Mouse (Mus musculus) ovary, adult 10 weeks (tissue): ENCODE results near the gene Gm13277. TPM values are rescaled to one million over a fixed set of nuclear protein-coding genes. Genes with fewer than 3 reads are reported as not detected.

Experiments used
- polyA plus RNA-seq: library from polyadenylated mRNA; stranded (reverse); fragments of 350-450 nt; fragmentation: Illumina TruSeq; extraction: RNeasy Lipid Tissue Mini Kit (QIAGEN cat#74804); gene quantifications from one replicate; pipeline ENCODE4 v1.2.3, GENCODE M21; 2014

Gm13277 gene
- not detected for polyA plus RNA-seq

GRCm38 (mm10) chr4:88788402-88788801, at the start of gene Gm13277:
Gene Gm13277 (plus strand): TSS chr4:88788632.

GRCm38 (mm10) chr4:88754818-88755340, 33.6 kb upstream of the Gm13277 start, which contains the start of gene Gm13271:
Gene Gm13271 (plus strand): TSS chr4:88754868.

DNA sequence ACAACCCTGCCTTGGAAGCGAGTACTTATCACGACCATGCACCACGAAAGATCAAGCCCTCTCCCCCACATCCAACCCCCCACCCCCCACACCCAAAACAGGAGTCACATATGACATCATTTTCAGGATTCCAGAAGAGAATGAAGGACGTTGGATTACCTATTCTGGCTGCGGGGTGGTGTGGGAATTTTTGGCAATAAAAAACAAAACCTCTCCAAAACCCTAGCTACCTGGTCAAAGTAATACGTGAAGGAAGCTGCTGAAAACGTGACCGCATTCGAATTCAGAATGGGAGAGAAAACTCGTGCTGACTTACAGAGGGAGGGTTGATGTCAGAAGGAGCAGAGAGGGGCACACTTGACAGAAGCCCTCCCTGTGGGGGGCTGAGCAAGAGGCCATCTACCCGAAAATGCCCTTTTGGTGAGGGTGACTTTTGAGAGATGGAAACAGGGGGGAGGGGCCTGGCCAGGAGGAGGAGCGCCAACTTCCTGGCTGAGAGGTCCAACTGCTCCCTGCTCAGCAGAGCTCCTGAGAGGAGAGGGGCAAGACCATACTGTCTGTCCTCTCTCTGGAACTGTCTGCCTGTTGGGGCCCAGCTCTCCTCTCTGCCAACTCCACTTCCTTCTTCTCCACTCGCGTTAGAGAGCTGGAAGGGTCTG, 28.7 kb upstream of the Gm13277 start, which contains the start of gene Gm13283:
Gm13283 (plus strand) TSS at position 510 of the 659 bp plus-strand sequence.

GRCm38 (mm10) chr4:88773534-88773933, 14.9 kb upstream of the Gm13277 start, which contains the start of gene Gm13290:
Gene Gm13290 (plus strand): TSS chr4:88773834.

GRCm38 (mm10) chr4:88776622-88777021, 11.8 kb upstream of the Gm13277 start, which contains the start of gene Gm13289:
Gene Gm13289 (plus strand): TSS chr4:88776922.

GRCm38 (mm10) chr4:88779550-88779949, 8.9 kb upstream of the Gm13277 start, which contains the start of gene Gm13272:
Gene Gm13272 (plus strand): TSS chr4:88779850.

DNA sequence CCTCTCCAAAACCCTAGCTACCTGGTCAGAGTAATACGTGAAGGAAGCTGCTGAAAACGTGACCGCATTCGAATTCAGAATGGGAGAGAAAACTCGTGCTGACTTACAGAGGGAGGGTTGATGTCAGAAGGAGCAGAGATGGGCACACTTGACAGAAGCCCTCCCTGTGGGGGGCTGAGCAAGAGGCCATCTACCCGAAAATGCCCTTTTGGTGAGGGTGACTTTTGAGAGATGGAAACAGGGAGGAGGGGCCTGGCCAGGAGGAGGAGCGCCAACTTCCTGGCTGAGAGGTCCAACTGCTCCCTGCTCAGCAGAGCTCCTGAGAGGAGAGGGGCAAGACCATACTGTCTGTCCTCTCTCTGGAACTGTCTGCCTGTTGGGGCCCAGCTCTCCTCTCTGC, 6.6 kb upstream of the Gm13277 start, which contains the start of gene Ifnz:
Ifnz (plus strand) TSS at position 301 of the 400 bp plus-strand sequence.

GRCm38 (mm10) chr4:88785409-88785808, 3.0 kb upstream of the Gm13277 start, which contains the start of gene Gm13276:
Gene Gm13276 (plus strand): TSS chr4:88785709.

GRCm38 (mm10) chr4:88791250-88791649, 2.8 kb downstream of the Gm13277 start, which contains the start of gene Gm13278:
Gene Gm13278 (plus strand): TSS chr4:88791550.

DNA sequence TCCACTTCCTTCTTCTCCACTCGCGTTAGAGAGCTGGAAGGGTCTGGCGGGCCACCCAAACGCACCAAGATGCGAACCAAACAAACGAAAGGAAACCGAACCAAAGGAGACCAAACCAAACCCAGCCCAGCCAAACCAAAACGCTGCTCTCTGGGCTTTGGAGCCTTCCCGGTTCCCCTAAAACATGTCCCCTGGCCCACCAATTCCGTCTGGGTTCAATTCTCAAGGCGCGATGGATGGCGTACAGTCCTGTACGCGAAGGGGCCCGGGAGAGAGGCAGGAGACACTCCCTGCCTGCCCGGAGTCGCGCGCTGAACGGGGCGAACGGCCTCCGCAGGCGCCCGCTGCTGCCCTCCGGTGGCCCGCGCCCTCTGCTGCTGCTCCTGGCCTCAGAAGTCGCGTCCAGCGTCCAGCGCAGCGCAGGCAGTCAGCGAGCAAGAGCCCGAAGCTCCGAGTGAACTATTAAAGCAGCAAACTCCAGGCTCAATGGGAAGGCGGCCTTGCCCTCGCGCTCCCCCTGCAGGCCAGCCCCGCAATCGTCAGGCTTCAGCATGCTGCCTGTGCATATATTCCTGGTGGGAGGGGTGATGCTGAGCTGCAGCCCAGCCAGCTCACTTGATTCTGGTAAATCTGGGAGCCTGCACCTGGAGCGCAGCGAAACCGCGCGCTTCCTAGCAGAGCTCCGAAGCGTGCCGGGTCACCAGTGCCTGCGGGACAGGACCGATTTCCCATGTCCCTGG, 5.7 kb downstream of the Gm13277 start, which contains the start of gene Gm13275:
Gm13275 (plus strand) TSS at position 552 of the 740 bp plus-strand sequence.

DNA sequence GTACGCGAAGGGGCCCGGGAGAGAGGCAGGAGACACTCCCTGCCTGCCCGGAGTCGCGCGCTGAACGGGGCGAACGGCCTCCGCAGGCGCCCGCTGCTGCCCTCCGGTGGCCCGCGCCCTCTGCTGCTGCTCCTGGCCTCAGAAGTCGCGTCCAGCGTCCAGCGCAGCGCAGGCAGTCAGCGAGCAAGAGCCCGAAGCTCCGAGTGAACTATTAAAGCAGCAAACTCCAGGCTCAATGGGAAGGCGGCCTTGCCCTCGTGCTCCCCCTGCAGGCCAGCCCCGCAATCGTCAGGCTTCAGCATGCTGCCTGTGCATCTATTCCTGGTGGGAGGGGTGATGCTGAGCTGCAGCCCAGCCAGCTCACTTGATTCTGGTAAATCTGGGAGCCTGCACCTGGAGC, 8.7 kb downstream of the Gm13277 start, which contains the start of gene Gm13279:
Gm13279 (plus strand) TSS at position 301 of the 400 bp plus-strand sequence.

DNA sequence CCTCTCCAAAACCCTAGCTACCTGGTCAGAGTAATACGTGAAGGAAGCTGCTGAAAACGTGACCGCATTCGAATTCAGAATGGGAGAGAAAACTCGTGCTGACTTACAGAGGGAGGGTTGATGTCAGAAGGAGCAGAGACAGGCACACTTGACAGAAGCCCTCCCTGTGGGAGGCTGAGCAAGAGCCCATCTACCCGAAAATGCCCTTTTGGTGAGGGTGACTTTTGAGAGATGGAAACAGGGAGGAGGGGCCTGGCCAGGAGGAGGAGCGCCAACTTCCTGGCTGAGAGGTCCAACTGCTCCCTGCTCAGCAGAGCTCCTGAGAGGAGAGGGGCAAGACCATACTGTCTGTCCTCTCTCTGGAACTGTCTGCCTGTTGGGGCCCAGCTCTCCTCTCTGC, 10.9 kb downstream of the Gm13277 start, which contains the start of gene Gm13285:
Gm13285 (plus strand) TSS at position 301 of the 400 bp plus-strand sequence.

GRCm38 (mm10) chr4:88802954-88803353, 14.5 kb downstream of the Gm13277 start, which contains the start of gene Gm13287:
Gene Gm13287 (plus strand): TSS chr4:88803254.

GRCm38 (mm10) chr4:88805231-88805630, 16.8 kb downstream of the Gm13277 start, which contains the start of gene Gm13288:
Gene Gm13288 (plus strand): TSS chr4:88805531.

DNA sequence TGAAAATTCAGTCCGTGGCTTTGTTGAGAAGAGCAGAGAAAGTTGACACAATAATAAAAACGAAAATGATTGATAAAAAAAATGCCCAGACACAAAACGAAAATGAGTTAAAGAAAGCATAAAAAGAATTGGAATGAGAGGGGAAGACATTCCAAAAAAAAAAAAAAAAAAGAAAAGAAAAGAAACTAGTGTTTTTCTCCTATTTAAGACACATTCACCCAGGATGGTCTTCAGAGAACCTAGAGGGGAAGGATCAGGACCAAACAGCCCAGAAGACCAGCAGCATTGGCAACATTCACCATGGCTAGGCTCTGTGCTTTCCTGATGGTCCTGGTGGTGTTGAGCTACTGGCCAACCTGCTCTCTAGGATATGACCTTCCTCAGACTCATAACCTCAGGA, 27.5 kb downstream of the Gm13277 start, which contains the start of gene Ifna7:
Ifna7 (plus strand) TSS at position 301 of the 400 bp plus-strand sequence.

DNA sequence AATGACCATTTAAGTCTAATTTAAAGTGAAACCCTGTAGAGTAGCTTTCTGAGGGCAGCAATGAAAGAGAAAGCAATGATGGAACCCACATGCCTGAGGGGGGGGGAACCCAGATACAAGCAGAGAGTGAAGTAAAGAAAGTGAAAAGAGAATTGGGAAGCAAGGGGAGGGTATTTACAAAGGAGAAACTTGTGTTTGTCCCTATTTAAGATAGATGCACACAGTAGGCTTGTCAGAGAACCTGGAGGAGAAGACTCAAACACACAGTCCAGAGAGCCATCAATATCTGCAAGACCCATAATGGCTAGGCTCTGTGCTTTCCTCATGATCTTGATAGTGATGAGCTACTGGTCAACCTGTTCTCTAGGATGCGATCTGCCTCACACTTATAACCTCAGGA, 31.2 kb downstream of the Gm13277 start, which contains the start of gene Ifna11:
Ifna11 (plus strand) TSS at position 301 of the 400 bp plus-strand sequence.

GRCm38 (mm10) chr4:88827116-88827515, 38.7 kb downstream of the Gm13277 start, which contains the start of gene Ifna6:
Gene Ifna6 (plus strand): TSS chr4:88827416.

DNA sequence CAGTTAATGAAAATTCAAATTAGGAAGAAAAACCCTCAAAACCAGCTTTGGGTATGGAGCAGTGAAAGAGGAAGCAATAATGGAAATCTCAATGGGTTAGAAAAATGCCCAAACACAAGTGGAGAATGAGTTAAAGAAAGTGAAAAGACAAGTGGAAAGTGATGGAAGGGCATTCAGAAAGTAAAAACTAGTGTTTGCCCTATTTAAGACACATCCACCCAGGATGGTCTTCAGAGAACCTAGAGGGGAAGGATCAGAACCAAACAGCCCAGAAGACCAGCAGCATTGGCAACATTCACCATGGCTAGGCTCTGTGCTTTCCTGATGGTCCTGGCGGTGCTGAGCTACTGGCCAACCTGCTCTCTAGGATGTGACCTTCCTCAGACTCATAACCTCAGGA, 46.8 kb downstream of the Gm13277 start, which contains the start of gene Ifna5:
Ifna5 (plus strand) TSS at position 301 of the 400 bp plus-strand sequence.

